Mouse (Mus musculus): ENCODE data around the gene Rreb1.
A peak's percentile ranks its signal among the peaks of the same experiment; 100 is the strongest.

Rreb1 gene

GRCm38 (mm10) chr13:37778147-37778593, at the start of gene Rreb1:
Gene Rreb1, plus strand, starts transcription at chr13:37778400.
- DNase-seq = peak; percentile 60 to 61

GRCm38 (mm10) chr13:37728551-37728950, 49.6 kb upstream of the Rreb1 start:
- DNase-seq = peak; percentile 57 to 60

GRCm38 (mm10) chr13:37731914-37732693, 46.1 kb upstream of the Rreb1 start:
- no peak for DNase-seq

GRCm38 (mm10) chr13:37734501-37734900, 43.7 kb upstream of the Rreb1 start:
- DNase-seq = no peak

GRCm38 (mm10) chr13:37740111-37740510, 38.1 kb upstream of the Rreb1 start:
- DNase-seq = no peak

- no peak for DNase-seq
These were observed 37.4 kb upstream of the Rreb1 start for GRCm38 (mm10) chr13:37740752-37741151.

GRCm38 (mm10) chr13:37742248-37742647, 36.0 kb upstream of the Rreb1 start:
- no peak for DNase-seq

- DNase-seq = no peak
These were observed 30.7 kb upstream of the Rreb1 start for GRCm38 (mm10) chr13:37747504-37747903.

GRCm38 (mm10) chr13:37749485-37749884, 28.7 kb upstream of the Rreb1 start:
- no peak for DNase-seq

GRCm38 (mm10) chr13:37751154-37751950, 26.8 kb upstream of the Rreb1 start:
- peak in 1 of 2 experiments; percentile 17 for DNase-seq

GRCm38 (mm10) chr13:37759341-37760012, 18.7 kb upstream of the Rreb1 start:
- no peak for DNase-seq

- peak; percentile 18 to 33 for DNase-seq
These were observed 18.2 kb upstream of the Rreb1 start for GRCm38 (mm10) chr13:37760013-37760342.

GRCm38 (mm10) chr13:37760373-37760772, 17.8 kb upstream of the Rreb1 start:
- DNase-seq = no peak

- peak; percentile 19 to 48 for DNase-seq
These were observed 17.0 kb upstream of the Rreb1 start for GRCm38 (mm10) chr13:37760957-37761941.

- DNase-seq = peak; percentile 33
These were observed 14.3 kb upstream of the Rreb1 start for GRCm38 (mm10) chr13:37763800-37764407.

- no peak for DNase-seq
These were observed 8.4 kb upstream of the Rreb1 start for GRCm38 (mm10) chr13:37769777-37770176.

- no peak for DNase-seq
These were observed 4.7 kb upstream of the Rreb1 start for GRCm38 (mm10) chr13:37773476-37773875.

GRCm38 (mm10) chr13:37776675-37777074, 1.5 kb upstream of the Rreb1 start:
- DNase-seq = no peak

GRCm38 (mm10) chr13:37777351-37778146, 651 bp upstream of the Rreb1 start:
- peak in 1 of 2 experiments; percentile 8 for DNase-seq

GRCm38 (mm10) chr13:37778594-37779231, 513 bp downstream of the Rreb1 start:
- DNase-seq = peak; percentile 40 to 51

Measured in cerebellum, postnatal 10 days (tissue).